Mouse (Mus musculus): Measurements from ENCODE around the gene Large1.
"Not testable (repeated sequence)": the region's sequence is repeated elsewhere in the genome, so short reads cannot be mapped to it uniquely, and the experiment has no call there.

DNA sequence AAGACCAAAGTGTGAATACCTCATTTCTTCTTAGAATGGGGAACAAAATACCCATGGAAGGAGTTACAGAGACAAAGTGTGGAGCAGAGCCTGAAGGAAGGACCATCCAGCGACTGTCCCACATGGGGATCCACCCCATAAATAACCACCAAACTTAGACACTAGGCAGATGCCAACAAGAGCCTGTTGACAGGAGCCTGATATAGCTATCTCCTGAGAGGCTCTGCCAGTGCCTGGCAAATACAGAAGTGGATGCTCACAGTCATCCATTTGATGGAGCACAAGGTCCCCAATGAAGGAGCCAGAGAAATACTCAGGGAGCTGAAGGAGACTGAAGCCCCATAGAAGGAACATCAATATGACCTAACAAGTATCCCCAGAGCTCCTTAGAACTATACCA is 275.6 kb downstream of the Large1 start:
- not testable (repeated sequence) for TF ChIP-seq POLR2A (IDR thresholded peaks at IDR 0.05; ENCODE audit: low read depth, low read length); CTCF (IDR thresholded peaks at IDR 0.05; ENCODE audit: borderline replicate concordance, insufficient read depth, low read length)
